Mouse (Mus musculus): ENCODE results near the gene Slc8a2. TPM values are rescaled to one million over a fixed set of nuclear protein-coding genes. Genes with fewer than 3 reads are reported as not detected.

Gene Slc8a2
- polyA plus RNA-seq, 1 experiment from 2014 or later: 0.20 TPM

GRCm38 (mm10) chr7:16102686-16103226, 26.9 kb upstream of the Slc8a2 start:
- Histone ChIP-seq H3K9ac (replicated peaks) (no peak overlapping the region), H3K27me3 (no peaks in the 10 kb centered on the region), H3K9me3 (no peaks in the 10 kb centered on the region), H3K4me3 (replicated peaks) (no peak overlapping the region), H3K4me2 (no peak overlapping the region), H3K36me3 (peaks cover 64% of the 10 kb centered on the region), H3K27ac (no peak overlapping the region), H3K4me1 (replicated peaks) (peaks cover 17% of the 10 kb centered on the region)
- WGBS: 94% methylated on average over 5 of the region's 5 CpGs
- ATAC-seq (ENCODE audit: insufficient number of reproducible peaks, insufficient read depth, low FRiP score, low TSS enrichment, low read depth): no peak

DNA sequence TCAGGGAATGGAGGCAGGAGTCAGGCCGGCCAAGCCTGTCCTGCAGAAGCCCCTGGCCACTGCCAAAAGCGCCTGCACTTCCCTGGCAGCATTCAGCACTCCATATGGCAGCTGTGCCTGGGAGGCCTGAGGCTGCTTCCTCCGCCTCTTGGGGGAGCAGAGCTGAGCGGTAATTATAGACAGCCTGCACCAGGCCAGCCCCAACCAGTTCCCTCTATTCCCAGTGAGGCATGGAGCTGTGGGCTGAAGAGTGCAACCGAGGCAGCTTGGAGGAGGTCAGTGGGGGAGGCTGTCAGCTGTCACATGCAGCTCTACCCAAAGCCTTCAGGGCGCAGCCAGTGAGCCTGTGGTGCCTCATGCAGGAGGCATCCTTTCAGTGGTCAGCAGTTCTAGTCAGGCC, 25.9 kb upstream of the Slc8a2 start:
- Histone ChIP-seq H3K9ac (replicated peaks) (no peak overlapping the region), H3K36me3 (peaks cover 74% of the 10 kb centered on the region)

GRCm38 (mm10) chr7:16104611-16105388, 24.8 kb upstream of the Slc8a2 start:
- H3K9ac ChIP-seq (replicated peaks): no peak overlapping the region
- no peak overlapping the region for H3K27ac ChIP-seq
- no peak for ATAC-seq (ENCODE audit: insufficient number of reproducible peaks, insufficient read depth, low FRiP score, low TSS enrichment, low read depth)
- no peaks in the 10 kb centered on the region for H3K9me3 ChIP-seq
- H3K36me3 ChIP-seq: peaks cover 85% of the 10 kb centered on the region
- H3K4me3 ChIP-seq (replicated peaks): no peak overlapping the region
- no peak overlapping the region for H3K4me2 ChIP-seq
- WGBS: 90% methylated on average over 7 of the region's 7 CpGs
- no peaks in the 10 kb centered on the region for H3K27me3 ChIP-seq
- peaks cover 8% of the 10 kb centered on the region for H3K4me1 ChIP-seq (replicated peaks)

More for the DNA sequence above, 25.9 kb upstream of the Slc8a2 start:
- H3K4me3 ChIP-seq (replicated peaks): no peak overlapping the region
- no peak overlapping the region for H3K4me2 ChIP-seq
- no peaks in the 10 kb centered on the region for H3K9me3 ChIP-seq
- H3K4me1 ChIP-seq (replicated peaks): peaks cover 17% of the 10 kb centered on the region
- 70% methylated on average over 6 of the region's 6 CpGs for WGBS
- no peak for ATAC-seq (ENCODE audit: insufficient number of reproducible peaks, insufficient read depth, low FRiP score, low TSS enrichment, low read depth)
- no peak overlapping the region for H3K27ac ChIP-seq
- no peaks in the 10 kb centered on the region for H3K27me3 ChIP-seq

DNA sequence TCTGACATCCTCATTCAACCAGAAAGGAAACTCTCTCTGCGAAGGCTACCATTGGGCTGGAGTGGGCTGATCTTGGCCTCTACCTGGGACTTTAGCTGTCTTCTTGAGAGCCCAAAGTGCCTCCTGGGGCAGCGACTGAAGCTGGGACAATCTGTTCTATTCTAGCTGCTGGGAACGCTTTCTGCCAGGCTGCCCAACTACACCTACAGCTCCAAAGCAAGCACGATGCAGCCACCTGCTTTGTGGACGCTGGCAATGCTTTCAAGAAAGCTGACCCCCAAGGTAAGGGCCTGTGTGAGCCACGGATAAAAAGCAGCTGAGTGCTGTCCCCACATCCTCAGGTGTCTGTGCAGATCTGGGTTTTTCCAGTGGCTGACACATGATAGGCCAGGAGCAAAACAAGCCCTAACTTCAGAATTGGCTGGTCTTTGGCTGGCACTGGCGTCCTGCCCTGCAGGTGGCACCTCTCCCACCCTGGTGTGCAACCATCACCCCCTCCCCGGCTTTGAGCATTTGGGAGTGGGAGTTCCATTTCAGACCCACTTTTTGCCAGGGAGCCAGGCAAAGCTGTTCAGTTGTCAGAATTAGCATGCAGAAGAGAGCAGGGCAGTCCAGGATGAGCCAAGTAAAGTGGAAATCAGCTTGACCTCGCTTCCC, 20.6 kb upstream of the Slc8a2 start:
- Histone ChIP-seq H3K27me3 (no peaks in the 10 kb centered on the region), H3K9ac (replicated peaks) (no peak overlapping the region), H3K9me3 (no peaks in the 10 kb centered on the region), H3K36me3 (peaks cover 93% of the 10 kb centered on the region), H3K27ac (no peak overlapping the region), H3K4me3 (replicated peaks) (no peak overlapping the region), H3K4me2 (no peak overlapping the region), H3K4me1 (replicated peaks) (no peaks in the 10 kb centered on the region)
- no peak for ATAC-seq (ENCODE audit: insufficient number of reproducible peaks, insufficient read depth, low FRiP score, low TSS enrichment, low read depth)
- 91% methylated on average over 9 of the region's 9 CpGs for WGBS

DNA sequence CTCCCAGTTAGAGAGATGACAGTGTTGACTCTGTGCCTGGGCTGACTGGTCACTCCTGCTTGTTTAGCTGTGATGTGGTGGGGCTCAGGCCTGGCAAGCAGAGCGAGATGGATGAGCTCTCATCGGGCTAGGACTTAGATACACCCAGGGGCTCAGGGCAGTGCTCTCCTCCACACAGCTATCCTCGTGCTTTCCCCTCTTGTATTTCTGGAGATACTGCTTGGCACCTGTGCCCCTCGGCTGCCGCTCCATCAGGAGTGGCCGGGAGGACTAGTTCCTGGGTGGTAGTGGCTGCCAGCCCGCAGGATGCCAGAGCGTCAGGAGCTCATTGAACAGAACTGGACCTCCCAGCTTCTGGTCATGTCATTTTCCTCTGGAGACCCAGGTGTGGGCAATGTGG, 19.5 kb upstream of the Slc8a2 start:
- Histone ChIP-seq H3K9me3 (no peaks in the 10 kb centered on the region), H3K4me3 (replicated peaks) (no peak overlapping the region), H3K9ac (replicated peaks) (no peak overlapping the region), H3K36me3 (peaks cover 94% of the 10 kb centered on the region), H3K4me2 (no peak overlapping the region), H3K27me3 (no peaks in the 10 kb centered on the region), H3K27ac (no peak overlapping the region), H3K4me1 (replicated peaks) (no peaks in the 10 kb centered on the region)
- 91% methylated on average over 8 of the region's 8 CpGs for WGBS
- ATAC-seq (ENCODE audit: insufficient number of reproducible peaks, insufficient read depth, low FRiP score, low TSS enrichment, low read depth): no peak

GRCm38 (mm10) chr7:16111284-16112090, 18.1 kb upstream of the Slc8a2 start:
- no peak for ATAC-seq (ENCODE audit: insufficient number of reproducible peaks, insufficient read depth, low FRiP score, low TSS enrichment, low read depth)
- Histone ChIP-seq H3K4me3 (replicated peaks) (no peak overlapping the region), H3K36me3 (peaks cover 96% of the 10 kb centered on the region), H3K9ac (replicated peaks) (no peak overlapping the region), H3K27me3 (no peaks in the 10 kb centered on the region), H3K4me2 (no peak overlapping the region), H3K4me1 (replicated peaks) (no peaks in the 10 kb centered on the region), H3K27ac (no peak overlapping the region), H3K9me3 (no peaks in the 10 kb centered on the region)
- 87% methylated on average over 7 of the region's 7 CpGs for WGBS

- ATAC-seq (ENCODE audit: insufficient number of reproducible peaks, insufficient read depth, low FRiP score, low TSS enrichment, low read depth): no peak
- WGBS: 95% methylated on average over 7 of the region's 7 CpGs
- Histone ChIP-seq H3K4me2 (no peak overlapping the region), H3K4me1 (replicated peaks) (peaks cover 5% of the 10 kb centered on the region), H3K27ac (no peak overlapping the region), H3K4me3 (replicated peaks) (no peak overlapping the region), H3K27me3 (no peaks in the 10 kb centered on the region), H3K9me3 (no peaks in the 10 kb centered on the region), H3K36me3 (peaks cover 69% of the 10 kb centered on the region), H3K9ac (replicated peaks) (no peak overlapping the region)
These were observed 13.2 kb upstream of the Slc8a2 start for GRCm38 (mm10) chr7:16116418-16116817.

DNA sequence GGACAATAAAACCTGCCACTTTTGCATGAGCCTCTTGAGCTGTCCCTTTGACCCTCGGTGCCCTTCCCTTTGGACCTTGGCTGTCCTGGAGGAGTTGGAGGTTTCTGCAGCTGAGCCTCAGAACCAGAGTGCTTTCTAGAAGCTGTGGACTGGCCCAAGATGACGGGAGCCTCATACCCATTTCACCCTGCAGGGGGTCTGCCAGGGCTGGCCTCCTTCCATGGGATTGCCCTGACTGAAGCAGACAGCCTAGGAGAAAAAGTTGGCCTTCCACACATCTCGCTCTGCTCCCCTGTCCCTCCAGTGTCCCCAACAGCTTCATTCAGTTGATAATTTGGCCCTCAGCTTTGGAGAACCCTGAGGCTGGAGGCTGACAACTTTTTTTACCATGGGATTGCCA, 12.5 kb upstream of the Slc8a2 start:
- Histone ChIP-seq H3K27ac (no peak overlapping the region), H3K4me2 (no peak overlapping the region), H3K9me3 (no peaks in the 10 kb centered on the region), H3K36me3 (peaks cover 63% of the 10 kb centered on the region), H3K4me1 (replicated peaks) (peaks cover 5% of the 10 kb centered on the region), H3K27me3 (no peaks in the 10 kb centered on the region), H3K4me3 (replicated peaks) (no peak overlapping the region), H3K9ac (replicated peaks) (no peak overlapping the region)
- no peak for ATAC-seq (ENCODE audit: insufficient number of reproducible peaks, insufficient read depth, low FRiP score, low TSS enrichment, low read depth)
- 90% methylated on average over 3 of the region's 3 CpGs for WGBS

GRCm38 (mm10) chr7:16119569-16120261, 9.9 kb upstream of the Slc8a2 start, which contains the start of gene Kptn:
Gene Kptn, plus strand, starts transcription at chr7:16119895.
- Histone ChIP-seq H3K4me2 (peak within 1 kb of the TSS; percentile 63), H3K36me3 (peaks cover 51% of the 10 kb centered on the region), H3K4me1 (replicated peaks) (peaks cover 5% of the 10 kb centered on the region), H3K9ac (replicated peaks) (peak within 1 kb of the TSS; percentile 64), H3K27ac (peak within 1 kb of the TSS; percentile 83), H3K27me3 (no peaks in the 10 kb centered on the region), H3K4me3 (replicated peaks) (peak within 1 kb of the TSS; percentile 63), H3K9me3 (no peaks in the 10 kb centered on the region)
- ATAC-seq (ENCODE audit: insufficient number of reproducible peaks, insufficient read depth, low FRiP score, low TSS enrichment, low read depth): peak; percentile 76
- 1% methylated on average over 33 of the region's 33 CpGs for WGBS

DNA sequence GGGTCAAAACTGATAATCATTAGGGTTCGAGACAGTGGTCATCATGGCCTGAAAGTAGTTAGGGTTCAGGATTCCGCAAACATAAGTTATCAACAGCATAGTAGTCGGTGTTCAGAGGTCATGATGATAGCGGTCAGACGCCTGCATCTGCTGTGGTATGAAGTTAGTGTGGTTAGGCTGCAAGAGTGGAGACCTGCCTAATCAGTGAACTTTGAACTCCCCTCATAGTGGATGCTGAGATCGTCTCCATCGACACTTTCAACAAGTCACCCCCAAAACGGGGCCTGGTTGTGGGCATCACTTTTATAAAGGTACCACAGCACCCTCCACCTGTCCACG, 9.4 kb upstream of the Slc8a2 start:
- peaks cover 51% of the 10 kb centered on the region for H3K36me3 ChIP-seq
- H3K9me3 ChIP-seq: no peaks in the 10 kb centered on the region
- WGBS: 44% methylated on average over 9 of the region's 9 CpGs
- H3K4me1 ChIP-seq (replicated peaks): peaks cover 5% of the 10 kb centered on the region
- H3K4me2 ChIP-seq: peak overlapping the region; percentile 63
- peak overlapping the region; percentile 63 for H3K4me3 ChIP-seq (replicated peaks)
- peak overlapping the region; percentile 64 for H3K9ac ChIP-seq (replicated peaks)
- H3K27ac ChIP-seq: no peak overlapping the region
- H3K27me3 ChIP-seq: no peaks in the 10 kb centered on the region
- no peak; the same call in 1 of the 2 replicates for ATAC-seq (ENCODE audit: insufficient number of reproducible peaks, insufficient read depth, low FRiP score, low TSS enrichment, low read depth)
